Mouse (Mus musculus) MEL (cell line): ENCODE data around the gene Gatad2a. TPM values are rescaled to one million over a fixed set of nuclear protein-coding genes. Genes with fewer than 3 reads are reported as not detected.

Source experiments
- DNase-seq: peaks from one replicate; pipeline ENCODE4 v3.0.0; 2011; ENCODE audit warnings: low read depth, low spot score
- H3K27ac ChIP-seq: 2 replicates; pipeline ENCODE4 v1.5.1; 2012; ENCODE audit warnings: low read depth, mild to moderate bottlenecking, control low read depth, low read length, moderate library complexity; ENCODE audit not compliant: control insufficient read depth
- H3K27me3 ChIP-seq, 2 experiments: fragments of 150-350 bp in 1 of 2; sonication (generic) in 1 of 2; 2 replicates each; pipeline ENCODE4 v1.6.1; 2012; ENCODE audit warnings: low read length in 2 of 2, mild to moderate bottlenecking in 2 of 2, improper control_type of control experiment in 1 of 2, moderate library complexity in 1 of 2; ENCODE audit not compliant: insufficient read depth in 2 of 2, control insufficient read depth in 1 of 2
- H3K36me3 ChIP-seq, 2 experiments: 2 replicates each; pipeline ENCODE4 v1.6.1; 2012 to 2014; ENCODE audit warnings: low read length in 2 of 2, improper control_type of control experiment in 1 of 2, inconsistent platforms in 1 of 2, mild to moderate bottlenecking in 1 of 2; ENCODE audit not compliant: insufficient read depth in 2 of 2, control insufficient read depth in 1 of 2
- H3K4me1 ChIP-seq, 2 experiments: fragments of 150-350 bp in 1 of 2; sonication (generic) in 1 of 2; 2 replicates each; pipeline ENCODE4 v1.6.1; 2012; ENCODE audit warnings: low read length in 2 of 2, improper control_type of control experiment in 1 of 2, mild to moderate bottlenecking in 1 of 2; ENCODE audit not compliant: insufficient read depth in 2 of 2, control insufficient read depth in 1 of 2
- H3K4me3 ChIP-seq, 2 experiments: fragments of 150-350 bp in 1 of 2; sonication (generic) in 1 of 2; 2 replicates each; pipeline ENCODE4 v1.5.1; 2012; ENCODE audit warnings: low read depth in 2 of 2, low read length in 2 of 2, mild to moderate bottlenecking in 2 of 2, moderate library complexity in 2 of 2, control low read depth in 1 of 2, improper control_type of control experiment in 1 of 2; ENCODE audit not compliant: control insufficient read depth in 1 of 2, insufficient read depth in 1 of 2
- H3K79me2 ChIP-seq: 2 replicates; pipeline ENCODE4 v1.6.1; 2012; ENCODE audit warnings: mild to moderate bottlenecking, low read length, moderate library complexity; ENCODE audit not compliant: control insufficient read depth, poor library complexity, insufficient read depth
- H3K9ac ChIP-seq: 2 replicates; pipeline ENCODE4 v1.6.1; 2012; ENCODE audit warnings: low read depth, mild to moderate bottlenecking, control low read depth, low read length, moderate library complexity; ENCODE audit not compliant: control insufficient read depth, poor library complexity, severe bottlenecking
- H3K9me3 ChIP-seq: fragments of 150-350 bp; sonication (generic); replicated peaks from 2 replicates; pipeline ENCODE4 v1.6.1; 2012; ENCODE audit warnings: mild to moderate bottlenecking, low read length, improper control_type of control experiment, moderate library complexity; ENCODE audit not compliant: insufficient read depth
- CHD2 ChIP-seq: IDR thresholded peaks from 2 replicates; pipeline ENCODE4 v1.6.1; 2011; ENCODE audit warnings: low read length, improper control_type of control experiment
- CTCF ChIP-seq, 3 experiments: IDR thresholded peaks in 2 of 3; conservative IDR thresholded peaks in 1 of 3; 2 replicates each; pipeline ENCODE4 v1.5.1; 2011 to 2012; ENCODE audit warnings: low read length in 3 of 3, low read depth in 2 of 3, mild to moderate bottlenecking in 2 of 3, improper control_type of control experiment in 1 of 3, inconsistent platforms in 1 of 3, mixed read lengths in 1 of 3, moderate library complexity in 1 of 3; ENCODE audit not compliant: control insufficient read depth in 1 of 3, insufficient read depth in 1 of 3, poor library complexity in 1 of 3, severe bottlenecking in 1 of 3
- E2F4 ChIP-seq: IDR thresholded peaks from 2 replicates; pipeline ENCODE4 v1.6.1; 2011; ENCODE audit warnings: low read depth, low read length, improper control_type of control experiment, borderline replicate concordance
- GABPA ChIP-seq: IDR thresholded peaks from 2 replicates; pipeline ENCODE4 v1.6.1; 2012; ENCODE audit warnings: low read depth, mild to moderate bottlenecking, inconsistent platforms, low read length, improper control_type of control experiment, moderate library complexity
- GATA1 ChIP-seq: IDR thresholded peaks from 2 replicates; pipeline ENCODE4 v1.6.1; 2011; ENCODE audit warnings: low read depth, low read length, improper control_type of control experiment
- MAFK ChIP-seq: IDR thresholded peaks from 2 replicates; pipeline ENCODE4 v1.6.1; 2011; ENCODE audit warnings: low read depth, mild to moderate bottlenecking, low read length, improper control_type of control experiment, borderline replicate concordance
- MAX ChIP-seq: IDR thresholded peaks from 2 replicates; pipeline ENCODE4 v1.6.1; 2011; ENCODE audit warnings: low read length, improper control_type of control experiment
- MAZ ChIP-seq: IDR thresholded peaks from 2 replicates; pipeline ENCODE4 v1.6.1; 2012; ENCODE audit warnings: low read depth, mild to moderate bottlenecking, inconsistent platforms, low read length, improper control_type of control experiment
- POLR2A ChIP-seq, 2 experiments: IDR thresholded peaks; 2 replicates each; pipeline ENCODE4 v1.6.1; 2011 to 2012; ENCODE audit warnings: low read length in 2 of 2, mild to moderate bottlenecking in 2 of 2, control low read depth in 1 of 2, improper control_type of control experiment in 1 of 2, low read depth in 1 of 2, moderate library complexity in 1 of 2; ENCODE audit not compliant: control insufficient read depth in 1 of 2, insufficient read depth in 1 of 2, poor library complexity in 1 of 2
- POLR2AphosphoS5 ChIP-seq: IDR thresholded peaks from 2 replicates; pipeline ENCODE4 v1.6.1; 2012; ENCODE audit warnings: low read depth, borderline replicate concordance, mild to moderate bottlenecking, inconsistent platforms, low read length, moderate library complexity, mixed read lengths
- RCOR1 ChIP-seq: IDR thresholded peaks from 2 replicates; pipeline ENCODE4 v1.6.1; 2012; ENCODE audit warnings: low read depth, mild to moderate bottlenecking, inconsistent platforms, low read length, improper control_type of control experiment
- SMC3 ChIP-seq: IDR thresholded peaks from 2 replicates; pipeline ENCODE4 v1.6.1; 2011; ENCODE audit warnings: low read depth, low read length, improper control_type of control experiment
- TAL1 ChIP-seq: IDR thresholded peaks from 2 replicates; pipeline ENCODE4 v1.6.1; 2012; ENCODE audit warnings: mild to moderate bottlenecking, inconsistent platforms, low read length, moderate library complexity, mixed read lengths
- USF2 ChIP-seq, 2 experiments: IDR thresholded peaks; 2 replicates each; pipeline ENCODE4 v1.6.1; 2011 to 2012; ENCODE audit warnings: improper control_type of control experiment in 2 of 2, low read length in 2 of 2, borderline replicate concordance in 1 of 2, inconsistent platforms in 1 of 2, low read depth in 1 of 2, mild to moderate bottlenecking in 1 of 2; ENCODE audit not compliant: insufficient read depth in 1 of 2
- ZC3H11A ChIP-seq: IDR thresholded peaks from 2 replicates; pipeline ENCODE4 v1.6.1; 2012; ENCODE audit warnings: low read depth, mild to moderate bottlenecking, inconsistent platforms, low read length, improper control_type of control experiment
- ZKSCAN1 ChIP-seq: IDR thresholded peaks from 2 replicates; pipeline ENCODE4 v1.6.1; 2012; ENCODE audit warnings: low read depth, mild to moderate bottlenecking, inconsistent platforms, low read length, improper control_type of control experiment, moderate library complexity
- ZMIZ1 ChIP-seq: IDR thresholded peaks from 2 replicates; pipeline ENCODE4 v1.6.1; 2012; ENCODE audit warnings: low read depth, mild to moderate bottlenecking, inconsistent platforms, low read length, improper control_type of control experiment, moderate library complexity
- polyA plus RNA-seq, 2 experiments: library from polyadenylated mRNA; stranded (reverse) in 1 of 2; unstranded in 1 of 2; fragments of >175 nt in 1 of 2; fragments of >200 nt in 1 of 2; gene quantifications; 2 replicates each; pipeline versions ENCODE4 v1.2.1 to v1.2.4; 2012; ENCODE audit warnings: low replicate concordance in 2 of 2, low read depth in 1 of 2; ENCODE audit not compliant: insufficient read length in 2 of 2, insufficient read depth in 1 of 2, missing spikeins in 1 of 2
- total RNA-seq: library from RNA; depleted of rRNA; stranded (reverse); fragments of 300-350 nt; gene quantifications from 2 replicates; pipeline ENCODE4 v1.2.3, GENCODE M21; 2012

The Gatad2a gene
- total and polyA plus RNA-seq, 3 experiments, result 38.0 to 129 (median 111) TPM

GRCm38 (mm10) chr8:69890813-69891241, 105.4 kb downstream of the Gatad2a start:
- Histone ChIP-seq H3K27me3 (no peaks in the 10 kb centered on the region), H3K4me1 (no peaks in the 10 kb centered on the region)
- TF ChIP-seq ZKSCAN1, result no peak
- TF ChIP-seq RCOR1, result no peak
- TF ChIP-seq MAX, result no peak
- no peak for TF ChIP-seq ZC3H11A
- TF ChIP-seq ZMIZ1, result no peak
- TF ChIP-seq CHD2, result no peak
- TF ChIP-seq CTCF (IDR thresholded peaks at IDR 0.05 in 2 of 3, conservative IDR thresholded peaks at IDR 0.05 in 1 of 3; ENCODE audit: control insufficient read depth in 1 of 3, insufficient read depth in 1 of 3, low read depth in 2 of 3, low read length in 3 of 3, poor library complexity in 1 of 3, severe bottlenecking in 1 of 3), result peak in 2 of 3 experiments; percentile 30 to 32; a peak in 4 of 6 replicates
- TF ChIP-seq MAZ, result no peak
- TF ChIP-seq E2F4, result no peak
- no peak for TF ChIP-seq GATA1
- TF ChIP-seq MAFK, result no peak
- peak; percentile 24; the same call in 1 of the 2 replicates for TF ChIP-seq SMC3
- TF ChIP-seq GABPA, result no peak
- TF ChIP-seq, all 39 proteins: peak for 2
- H3K27ac ChIP-seq, result no peak overlapping the region
- H3K4me3 ChIP-seq, result no peak overlapping the region
- no peak overlapping the region for H3K9ac ChIP-seq
- H3K79me2 ChIP-seq, result 0 out of 2 replicates have a peak, but pooled peaks cover 1% of the 10 kb centered on the region
- H3K36me3 ChIP-seq, result no peaks in the 10 kb centered on the region
- DNase-seq, result no peak
- H3K9me3 ChIP-seq, result no peaks in the 10 kb centered on the region

- H3K4me3 ChIP-seq, result no peak overlapping the region
- no peaks in the 10 kb centered on the region for H3K4me1 ChIP-seq
- H3K27ac ChIP-seq, result no peak overlapping the region
- no peaks in the 10 kb centered on the region for H3K27me3 ChIP-seq
- H3K36me3 ChIP-seq, result no peaks in the 10 kb centered on the region
- no peaks in the 10 kb centered on the region for H3K79me2 ChIP-seq
- no peak overlapping the region for H3K9ac ChIP-seq
- no peaks in the 10 kb centered on the region for H3K9me3 ChIP-seq
- TF ChIP-seq TAL1 (no peak), POLR2A (IDR thresholded peaks at IDR 0.05; ENCODE audit: control insufficient read depth in 1 of 2, insufficient read depth in 1 of 2, low read depth in 1 of 2, low read length in 2 of 2, poor library complexity in 1 of 2) (no peak), POLR2AphosphoS5 (no peak), ZMIZ1 (no peak), USF2 (IDR thresholded peaks at IDR 0.05; ENCODE audit: borderline replicate concordance in 1 of 2, insufficient read depth in 1 of 2, low read depth in 1 of 2, low read length in 2 of 2) (no peak)
- DNase-seq, result no peak
These were observed 107.3 kb downstream of the Gatad2a start for GRCm38 (mm10) chr8:69888902-69889301.
